Mouse (Mus musculus) bone marrow macrophage, adult 2 months (primary cell): ENCODE measurements around the gene Arf3.

ENCODE experiments used
- CTCF ChIP-seq: IDR thresholded peaks from 2 replicates; pipeline ENCODE4 v1.5.1; 2012; ENCODE audit warnings: low read depth, mild to moderate bottlenecking, low read length, moderate library complexity
- POLR2A ChIP-seq: IDR thresholded peaks from 2 replicates; pipeline ENCODE4 v1.6.1; 2012; ENCODE audit warnings: mild to moderate bottlenecking, low read depth, low read length, borderline replicate concordance

GRCm38 (mm10) chr15:98777762-98778161, 14.7 kb upstream of the Arf3 start, which contains the start of gene Wnt10b:
- TF ChIP-seq POLR2A (no peak), CTCF (no peak)
